Mouse (Mus musculus) T-helper 1 cell (primary cell): ENCODE results near the gene Fam24b.

ENCODE experiments used
- in situ Hi-C: fragments of 300-600 bp; cut with MboI, MseI; formaldehyde crosslinking; loops from one replicate; pipeline ENCODE4 v1.15.1; 2025; ENCODE audit warnings: high pct_unique_total_duplicates

Gene Fam24b

GRCm38 (mm10) chr7:131329416-131329815 lies at the start of gene Fam24b:
Gene Fam24b, minus strand, starts transcription at chr7:131329516.
- in situ Hi-C loops: no loop called here

GRCm38 (mm10) chr7:131371880-131372651 lies 42.8 kb upstream of the Fam24b start:
- in situ Hi-C loops: no loop called here

- in situ Hi-C loops: no loop called here
Measured at GRCm38 (mm10) chr7:131371470-131371860, 42.1 kb upstream of the Fam24b start.

- in situ Hi-C loops: no loop called here
Measured at GRCm38 (mm10) chr7:131370648-131371469, 41.5 kb upstream of the Fam24b start, which contains the start of gene Pstk. Gene Pstk, plus strand, starts transcription at chr7:131371141.

- in situ Hi-C loops: loop anchor here (5.0 kb wide), 1 partner anchor 48 kb away; the partner anchor contains the start of genes Acadsb and Ikzf5
Measured at GRCm38 (mm10) chr7:131364131-131364530, 34.8 kb upstream of the Fam24b start.

- in situ Hi-C loops: loop anchor here (5.0 kb wide), 1 partner anchor 50 kb away; the partner anchor contains the start of genes Acadsb and Ikzf5
Measured at GRCm38 (mm10) chr7:131362615-131363300, 33.4 kb upstream of the Fam24b start, which contains the start of gene 2310057M21Rik. Gene 2310057M21Rik, minus strand, starts transcription at chr7:131362759.

GRCm38 (mm10) chr7:131362269-131362614 lies 32.9 kb upstream of the Fam24b start:
- in situ Hi-C loops: loop anchor here (5.0 kb wide), 1 partner anchor 50 kb away; the partner anchor contains the start of genes Acadsb and Ikzf5

GRCm38 (mm10) chr7:131356105-131356504 lies 26.8 kb upstream of the Fam24b start:
- in situ Hi-C loops: no loop called here

- in situ Hi-C loops: no loop called here
Measured at GRCm38 (mm10) chr7:131345856-131346541, 16.7 kb upstream of the Fam24b start.

GRCm38 (mm10) chr7:131337502-131338068 lies 8.3 kb upstream of the Fam24b start:
- in situ Hi-C loops: no loop called here

GRCm38 (mm10) chr7:131333564-131333963 lies 4.2 kb upstream of the Fam24b start, which contains the start of gene Fam24a:
Gene Fam24a, plus strand, starts transcription at chr7:131333864.
- in situ Hi-C loops: no loop called here

GRCm38 (mm10) chr7:131331688-131332087 lies 2.4 kb upstream of the Fam24b start:
- in situ Hi-C loops: no loop called here

- in situ Hi-C loops: no loop called here
Measured at GRCm38 (mm10) chr7:131327054-131327453, 2.3 kb downstream of the Fam24b start.

GRCm38 (mm10) chr7:131322192-131322591 lies 7.1 kb downstream of the Fam24b start, which contains the start of gene Cuzd1:
Gene Cuzd1, minus strand, starts transcription at chr7:131322292.
- in situ Hi-C loops: no loop called here

- in situ Hi-C loops: no loop called here
Measured at GRCm38 (mm10) chr7:131318340-131318739, 11.0 kb downstream of the Fam24b start.

GRCm38 (mm10) chr7:131317587-131317986 lies 11.7 kb downstream of the Fam24b start:
- in situ Hi-C loops: no loop called here

- in situ Hi-C loops: no loop called here
Measured at GRCm38 (mm10) chr7:131314493-131314892, 14.8 kb downstream of the Fam24b start.

- in situ Hi-C loops: no loop called here
Measured at GRCm38 (mm10) chr7:131306733-131307132, 22.6 kb downstream of the Fam24b start.

GRCm38 (mm10) chr7:131303340-131303739 lies 26.0 kb downstream of the Fam24b start:
- in situ Hi-C loops: no loop called here

GRCm38 (mm10) chr7:131297151-131297550 lies 32.2 kb downstream of the Fam24b start:
- in situ Hi-C loops: no loop called here
